ENCODE assay signal across 8 mouse cellular contexts in the genomic region with DNA sequence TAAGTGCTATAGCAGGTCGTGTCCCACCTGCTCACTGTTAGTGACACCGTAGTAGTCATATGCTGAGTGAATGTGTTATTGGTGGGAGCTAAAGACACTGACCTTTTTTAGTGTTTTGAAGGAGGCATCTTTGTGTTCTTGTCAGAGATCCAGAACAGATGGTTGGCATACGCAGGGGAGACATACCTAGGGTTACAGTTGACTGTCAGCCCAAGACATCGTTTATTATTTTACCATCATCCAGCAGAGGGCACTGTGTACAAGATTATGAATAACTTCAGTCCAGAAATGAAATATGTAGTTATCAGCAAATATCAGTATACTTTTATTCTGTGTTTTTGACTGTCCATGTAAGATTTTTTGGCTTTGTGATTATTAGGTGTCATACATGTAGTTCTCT.
DNase-seq lines count a peak whose midpoint lies in the region; ATAC-seq and TF ChIP-seq lines count a peak whose summit lies in the region.

No protein-coding gene starts in this region.

- WGBS in heart, embryonic 11.5 days (ENCODE audit: insufficient replicate concordance), result 86% methylated on average over 4 of the region's 4 CpGs

- H3K4me2 ChIP-seq in heart, embryonic 11.5 days, result no peak overlapping the region

- H3K4me3 ChIP-seq in heart, embryonic 11.5 days (ENCODE audit: low read depth, low read length), result no peak overlapping the region
- no peak overlapping the region for H3K4me3 ChIP-seq in cortical plate, adult 2 months (ENCODE audit: insufficient read depth, low read length)

- H3K27ac ChIP-seq in heart, embryonic 11.5 days (ENCODE audit: low read depth, low read length), result no peak overlapping the region
- no peak overlapping the region for H3K27ac ChIP-seq in cortical plate, adult 2 months (ENCODE audit: insufficient read depth, low read length)

- TF ChIP-seq POLR2A in cortical plate, adult 2 months (IDR thresholded peaks at IDR 0.05; ENCODE audit: extremely low read depth, insufficient read depth, low read length), result no peak

- H3K9ac ChIP-seq in heart, embryonic 11.5 days (ENCODE audit: low read depth, low read length), result no peak overlapping the region

- H3K36me3 ChIP-seq in heart, embryonic 11.5 days (ENCODE audit: control insufficient read depth, insufficient read depth, low read length), result peaks cover 2% of the 10 kb centered on the region; the same call in 1 of the 2 replicates

- DNase-seq in heart, adult 11 months, result peak; percentile 72
- peak; percentile 49 for DNase-seq in thymus, postnatal 0 days (ENCODE audit: low spot score)
- no peak for DNase-seq in thymus, postnatal 25 days
- DNase-seq in gastrocnemius, postnatal 10 days, result no peak
- no peak for DNase-seq in testis, postnatal 10 days (ENCODE audit: low spot score)

- no peaks in the 10 kb centered on the region for H3K27me3 ChIP-seq in heart, embryonic 11.5 days (ENCODE audit: control insufficient read depth, insufficient read depth, low read length)

- peak; percentile 27; the same call in 1 of the 2 replicates for TF ChIP-seq CTCF in cortical plate, adult 2 months (IDR thresholded peaks at IDR 0.05; ENCODE audit: extremely low read depth, insufficient read depth, low read length)

- ATAC-seq in heart, embryonic 11.5 days (replicated peaks; ENCODE audit: insufficient number of reproducible peaks, low FRiP score, low TSS enrichment), result no peak
- ATAC-seq in megakaryocyte, adult 5-6 weeks (ENCODE audit: poor library complexity, severe bottlenecking), result peak; percentile 76

- no peaks in the 10 kb centered on the region for H3K4me1 ChIP-seq in heart, embryonic 11.5 days (ENCODE audit: control insufficient read depth, insufficient read depth, low read length)
- no peaks in the 10 kb centered on the region; the same call in 1 of the 2 replicates for H3K4me1 ChIP-seq in cortical plate, adult 2 months (ENCODE audit: control insufficient read depth, insufficient read depth, low read length)

- no peaks in the 10 kb centered on the region for H3K9me3 ChIP-seq in heart, embryonic 11.5 days (replicated peaks; ENCODE audit: control insufficient read depth, low read length)

Comparison
In these comparisons a context has a peak if more than half of its experiments do, and no peak if none do; other contexts are left out.
1. DNase-seq: peak in heart, adult 11 months (single experiment) and thymus, postnatal 0 days (single experiment); none in thymus, postnatal 25 days (single experiment), gastrocnemius, postnatal 10 days (single experiment) and testis, postnatal 10 days (single experiment).